Mouse (Mus musculus) gastrocnemius, adult 2 months (tissue): Measurements from ENCODE around the gene Tmem262. TPM values are rescaled to one million over a fixed set of nuclear protein-coding genes. Genes with fewer than 3 reads are reported as not detected.

Source experiments
- DNase-seq: peaks from one replicate; pipeline ENCODE4 v3.0.0; 2022
- H3K27ac ChIP-seq: fragments of 200-600 bp; 2 replicates; pipeline ENCODE4 v1.8.1; 2022; ENCODE audit warnings: mild to moderate bottlenecking
- H3K4me3 ChIP-seq: fragments of 200-600 bp; 2 replicates; pipeline ENCODE4 v1.8.1; 2022; ENCODE audit warnings: mild to moderate bottlenecking, moderate library complexity
- CTCF ChIP-seq: fragments of 200-600 bp; IDR thresholded peaks from 2 replicates; pipeline ENCODE4 v1.8.1; 2022; ENCODE audit warnings: antibody characterized with exemption, mild to moderate bottlenecking, moderate library complexity
- intact Hi-C: fragments of 180-260 bp; cut with DNase I; formaldehyde crosslinking; loops from one replicate; pipeline ENCODE4 v1.15.1; 2025
- total RNA-seq, 2 experiments: library from RNA; stranded (reverse); gene quantifications; 2 replicates each; pipeline ENCODE4 v1.2.3; 2021

Gene Tmem262
- total RNA-seq, 2 experiments from 2014 or later: not detected

GRCm38 (mm10) chr19:6047899-6048166 is 32.0 kb upstream of the Tmem262 start:
- no peak for DNase-seq
- Histone ChIP-seq H3K27ac (peak overlapping the region; percentile 97), H3K4me3 (peak overlapping the region; percentile 97)
- intact Hi-C loops: loop anchor here (5.0 kb wide), 2 partner anchors 69 to 126 kb away; partner anchors contain the start of genes Cdc42ep2 and Sac3d1
- no peak for TF ChIP-seq CTCF

GRCm38 (mm10) chr19:6048681-6049410 is 31.0 kb upstream of the Tmem262 start:
- Histone ChIP-seq H3K4me3 (no peak overlapping the region), H3K27ac (no peak overlapping the region)
- intact Hi-C loops: loop anchor here (5.0 kb wide), 2 partner anchors 68 to 127 kb away; partner anchors contain the start of genes Cdc42ep2 and Sac3d1
- DNase-seq: no peak
- TF ChIP-seq CTCF: no peak

- H3K4me3 ChIP-seq: no peak overlapping the region
- TF ChIP-seq CTCF: no peak
- intact Hi-C loops: no loop called here
- no peak overlapping the region for H3K27ac ChIP-seq
- DNase-seq: peak; percentile 40
Measured at GRCm38 (mm10) chr19:6052516-6052915, 27.3 kb upstream of the Tmem262 start.

GRCm38 (mm10) chr19:6054296-6054695 is 25.5 kb upstream of the Tmem262 start:
- H3K27ac ChIP-seq: no peak overlapping the region
- TF ChIP-seq CTCF: no peak
- no peak for DNase-seq
- intact Hi-C loops: no loop called here
- no peak overlapping the region for H3K4me3 ChIP-seq

- DNase-seq: no peak
- Histone ChIP-seq H3K27ac (no peak overlapping the region), H3K4me3 (peak overlapping the region; percentile 74)
- TF ChIP-seq CTCF: no peak
- intact Hi-C loops: loop anchor here (1.0 kb wide), 1 partner anchor 28 kb away; the partner anchor contains the start of genes Cdca5 and Zfpl1
Measured at GRCm38 (mm10) chr19:6056696-6057095, 23.1 kb upstream of the Tmem262 start.

- no peak for TF ChIP-seq CTCF
- intact Hi-C loops: loop anchor here (1.0 kb wide), 1 partner anchor 27 kb away; the partner anchor contains the start of genes Cdca5 and Zfpl1
- Histone ChIP-seq H3K4me3 (peak within 1 kb of the TSS; percentile 74), H3K27ac (peak within 1 kb of the TSS; percentile 98)
- peak; percentile 99 for DNase-seq
Measured at GRCm38 (mm10) chr19:6057313-6058096, 22.3 kb upstream of the Tmem262 start, which contains the start of the genes Mrpl49 and Fau. Mrpl49 (minus strand) TSS chr19:6057785. Fau (plus strand) TSS chr19:6057844.

- no peak for TF ChIP-seq CTCF
- Histone ChIP-seq H3K4me3 (peak overlapping the region; percentile 74), H3K27ac (peak overlapping the region; percentile 98)
- intact Hi-C loops: no loop called here
- no peak for DNase-seq
Measured at GRCm38 (mm10) chr19:6058513-6058912, 21.3 kb upstream of the Tmem262 start.

- TF ChIP-seq CTCF: no peak
- H3K27ac ChIP-seq: peak overlapping the region; percentile 98; the same call in 1 of the 2 replicates
- intact Hi-C loops: no loop called here
- H3K4me3 ChIP-seq: peak overlapping the region; percentile 74
- DNase-seq: no peak
Measured at GRCm38 (mm10) chr19:6058966-6059365, 20.9 kb upstream of the Tmem262 start.

- peak within 1 kb of the TSS; percentile 90 for H3K27ac ChIP-seq
- DNase-seq: peak; percentile 95
- no peak for TF ChIP-seq CTCF
- intact Hi-C loops: loop anchor here (2.0 kb wide), 1 partner anchor 16 kb away; the partner anchor contains the start of gene Vps51
- H3K4me3 ChIP-seq: peak within 1 kb of the TSS; percentile 99
Measured at GRCm38 (mm10) chr19:6061021-6061533, 18.8 kb upstream of the Tmem262 start, which contains the start of gene Znhit2. Znhit2 (plus strand) TSS chr19:6061192.

- Histone ChIP-seq H3K4me3 (peak overlapping the region; percentile 99), H3K27ac (peak overlapping the region; percentile 90)
- peak; percentile 54 for DNase-seq
- intact Hi-C loops: loop anchor here (2.0 kb wide), 1 partner anchor 15 kb away; the partner anchor contains the start of gene Vps51
- TF ChIP-seq CTCF: no peak
Measured at GRCm38 (mm10) chr19:6061641-6062302, 18.1 kb upstream of the Tmem262 start.

GRCm38 (mm10) chr19:6062418-6062817 is 17.4 kb upstream of the Tmem262 start:
- Histone ChIP-seq H3K4me3 (peak overlapping the region; percentile 99), H3K27ac (peak overlapping the region; percentile 90)
- no peak for DNase-seq
- TF ChIP-seq CTCF: no peak
- intact Hi-C loops: no loop called here

GRCm38 (mm10) chr19:6063081-6063480 is 16.8 kb upstream of the Tmem262 start:
- H3K27ac ChIP-seq: no peak overlapping the region
- no peak for DNase-seq
- intact Hi-C loops: no loop called here
- no peak for TF ChIP-seq CTCF
- no peak overlapping the region for H3K4me3 ChIP-seq
